Mouse (Mus musculus) liver, embryonic 12.5 days (tissue): ENCODE results near the gene Sox5. TPM values are rescaled to one million over a fixed set of nuclear protein-coding genes. Genes with fewer than 3 reads are reported as not detected.

ENCODE experiments used
- ATAC-seq: fragments of 200-750 bp; cut with Nextera tagmentation; 2 replicates; pipeline ENCODE4 v1.8.0; 2017; ENCODE audit warnings: moderate number of reproducible peaks, mild to moderate bottlenecking, moderate library complexity
- H3K27ac ChIP-seq: fragments of 300-500 bp; sonication (generic); 2 replicates; pipeline ENCODE4 v1.5.1; 2016; ENCODE audit warnings: mild to moderate bottlenecking
- H3K27me3 ChIP-seq: fragments of 300-500 bp; sonication (generic); replicated peaks from 2 replicates; pipeline ENCODE4 v1.6.1; 2016; ENCODE audit warnings: mild to moderate bottlenecking, moderate library complexity
- H3K36me3 ChIP-seq: fragments of 300-500 bp; sonication (generic); 2 replicates; pipeline ENCODE4 v1.6.1; 2016; ENCODE audit warnings: mild to moderate bottlenecking, moderate library complexity
- H3K4me1 ChIP-seq: fragments of 300-500 bp; sonication (generic); 2 replicates; pipeline ENCODE4 v1.6.1; 2016
- H3K4me2 ChIP-seq: fragments of 300-500 bp; sonication (generic); 2 replicates; pipeline ENCODE4 v1.6.1; 2016; ENCODE audit warnings: mild to moderate bottlenecking, moderate library complexity
- H3K4me3 ChIP-seq: fragments of 300-500 bp; sonication (generic); 2 replicates; pipeline ENCODE4 v1.5.1; 2016; ENCODE audit warnings: mild to moderate bottlenecking, moderate library complexity
- H3K9ac ChIP-seq: fragments of 300-500 bp; sonication (generic); 2 replicates; pipeline ENCODE4 v1.6.1; 2016; ENCODE audit warnings: mild to moderate bottlenecking, moderate library complexity
- H3K9me3 ChIP-seq: fragments of 300-500 bp; sonication (generic); replicated peaks from 2 replicates; pipeline ENCODE4 v1.6.1; 2016; ENCODE audit warnings: mild to moderate bottlenecking, moderate library complexity
- WGBS: fragments of 180-500 bp; shearing (Covaris S2); methylation state at CpG from one replicate; pipeline ENCODE4 v1.1.7; 2016; ENCODE audit not compliant: insufficient replicate concordance; 5-methylcytosine and 5-hydroxymethylcytosine counted together
- polyA plus RNA-seq: library from polyadenylated mRNA; unstranded; fragments of >200 nt; fragmentation: Nextera tagmentation; extraction: Ambion mirVana; gene quantifications from 2 replicates; pipeline ENCODE4 v1.2.1, GENCODE M21; 2016

Gene Sox5
- polyA plus RNA-seq, 1 experiment from 2014 or later: 6.2 TPM

DNA sequence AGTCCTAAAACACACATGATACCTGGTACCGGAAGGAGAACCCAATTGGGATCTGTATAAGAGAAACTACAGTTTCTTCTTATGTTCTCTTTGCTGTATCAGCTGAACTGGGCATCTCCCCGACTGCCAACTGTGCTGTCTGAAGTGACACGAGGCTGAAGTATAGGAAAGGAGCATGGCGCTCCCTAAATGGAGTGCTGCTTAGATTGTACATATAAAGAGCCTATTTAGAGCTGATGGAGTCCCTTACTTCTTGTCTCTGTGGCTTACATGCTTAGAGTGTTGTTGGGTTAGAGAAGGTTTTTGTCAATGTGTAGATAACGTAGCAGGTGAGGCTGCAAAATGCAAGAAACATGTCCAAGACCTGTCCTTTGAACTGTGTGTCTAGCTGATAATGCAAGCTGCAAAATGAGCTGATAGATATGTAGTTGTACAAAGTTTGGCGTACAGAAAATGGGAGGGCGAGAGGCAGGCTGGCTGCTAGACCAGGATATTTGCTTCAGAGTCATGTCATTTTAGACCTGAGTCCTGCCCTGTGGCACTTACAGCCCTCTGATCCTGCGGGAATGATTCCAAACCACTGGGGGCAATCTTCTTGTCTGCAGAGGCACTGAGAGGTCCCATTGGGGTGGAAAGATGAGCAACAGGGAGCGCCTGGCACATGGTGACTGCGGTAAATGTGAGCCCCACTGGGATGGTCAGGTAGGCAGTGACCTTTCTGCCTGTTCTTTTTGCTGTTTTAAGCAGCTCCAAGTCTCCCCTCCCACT lies 937.7 kb downstream of the Sox5 start:
- Histone ChIP-seq H3K27ac (peak overlapping the region; percentile 51), H3K9me3 (no peaks in the 10 kb centered on the region), H3K9ac (no peak overlapping the region), H3K27me3 (no peaks in the 10 kb centered on the region), H3K36me3 (no peaks in the 10 kb centered on the region), H3K4me2 (peak overlapping the region; percentile 36), H3K4me1 (peaks cover 43% of the 10 kb centered on the region), H3K4me3 (no peak overlapping the region)
- WGBS: 56% methylated on average over 10 of the region's 10 CpGs
- peak; percentile 87 for ATAC-seq

DNA sequence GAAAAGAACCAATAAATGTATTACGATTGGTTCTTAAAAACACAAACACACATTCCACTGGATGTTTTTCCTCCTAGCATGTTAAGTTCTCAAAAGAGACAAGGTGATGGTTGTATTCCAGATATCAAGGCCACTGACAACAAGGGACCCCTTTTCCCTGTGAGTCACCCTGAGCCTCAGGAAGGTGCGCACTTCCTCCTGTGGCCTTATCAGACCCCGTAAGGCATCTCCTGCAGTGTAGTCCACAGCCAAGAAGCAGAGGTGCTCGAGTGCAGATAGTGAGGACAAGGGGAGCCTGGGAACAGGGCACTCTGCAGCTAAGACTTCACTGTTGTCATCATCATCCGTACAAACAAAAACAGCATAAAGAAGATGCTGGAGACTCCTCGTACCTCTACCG lies 939.8 kb downstream of the Sox5 start:
- H3K4me1 ChIP-seq: peaks cover 53% of the 10 kb centered on the region
- H3K36me3 ChIP-seq: no peaks in the 10 kb centered on the region
- H3K9ac ChIP-seq: no peak overlapping the region
- H3K27me3 ChIP-seq: no peaks in the 10 kb centered on the region
- ATAC-seq: peak; percentile 89
- no peak overlapping the region for H3K4me2 ChIP-seq
- H3K4me3 ChIP-seq: no peak overlapping the region
- H3K9me3 ChIP-seq: no peaks in the 10 kb centered on the region
- H3K27ac ChIP-seq: no peak overlapping the region
- WGBS: 53% methylated on average over 7 of the region's 7 CpGs

DNA sequence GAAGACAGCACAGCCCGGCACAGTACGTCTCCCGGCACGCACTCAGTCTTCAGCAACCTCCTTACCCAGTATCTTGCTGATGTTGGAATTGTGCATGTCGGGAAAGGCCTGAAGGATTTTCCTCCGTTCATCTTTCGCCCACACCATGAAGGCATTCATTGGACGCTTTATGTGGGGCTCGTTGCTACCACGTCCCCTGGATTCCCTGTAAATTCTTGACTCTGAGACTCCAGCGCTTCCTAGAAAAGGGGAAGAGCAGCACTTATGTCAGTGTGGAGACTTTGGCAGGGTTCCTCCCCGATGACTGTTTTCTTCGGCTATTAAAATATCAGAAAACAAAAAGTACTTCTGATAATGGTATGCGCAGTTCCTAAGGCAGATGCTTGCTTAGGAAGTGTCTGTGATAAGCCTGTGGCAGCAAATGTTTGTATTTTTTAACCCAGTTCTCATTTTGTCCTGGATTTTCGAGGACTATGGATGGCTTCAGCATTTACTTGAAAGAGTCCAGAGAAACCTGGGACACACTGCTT lies 940.6 kb downstream of the Sox5 start:
- no peak overlapping the region for H3K4me2 ChIP-seq
- ATAC-seq: no peak
- no peak overlapping the region for H3K9ac ChIP-seq
- no peak overlapping the region for H3K4me3 ChIP-seq
- no peaks in the 10 kb centered on the region for H3K27me3 ChIP-seq
- 73% methylated on average over 15 of the region's 15 CpGs for WGBS
- peaks cover 53% of the 10 kb centered on the region for H3K4me1 ChIP-seq
- no peak overlapping the region for H3K27ac ChIP-seq
- H3K9me3 ChIP-seq: no peaks in the 10 kb centered on the region
- no peaks in the 10 kb centered on the region for H3K36me3 ChIP-seq

DNA sequence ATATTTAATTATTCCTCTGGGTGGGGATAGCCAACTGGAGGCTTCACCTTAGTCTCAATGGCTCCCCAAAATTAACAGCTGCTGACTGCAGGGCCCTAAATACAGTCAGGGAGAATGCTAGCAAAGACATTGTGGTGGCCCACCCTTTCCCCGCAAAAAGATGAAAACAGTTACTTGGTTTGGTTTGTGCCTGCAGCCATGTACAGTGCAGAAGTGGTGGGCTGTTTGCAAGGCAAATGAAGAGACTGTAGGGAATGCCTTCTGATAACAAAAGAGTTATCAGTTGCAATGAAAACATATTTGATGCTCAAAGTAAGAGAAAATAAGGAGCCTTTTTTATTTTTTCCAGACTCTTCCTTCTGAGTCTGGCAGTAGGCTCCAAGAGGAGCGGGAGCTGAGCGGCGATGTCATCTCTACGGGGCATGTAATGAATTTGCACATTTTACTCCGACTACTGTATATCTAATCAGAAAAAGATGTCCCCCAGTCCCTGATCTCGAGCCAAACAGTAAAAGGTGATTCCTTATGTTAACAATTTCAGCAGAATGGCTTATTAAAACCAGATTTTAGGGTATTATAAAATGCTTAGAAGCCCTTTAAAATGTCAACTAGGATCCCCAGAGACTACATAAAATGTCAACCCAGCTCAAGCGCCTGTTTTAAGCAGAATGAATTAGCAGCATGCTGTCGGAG lies 943.2 kb downstream of the Sox5 start:
- no peaks in the 10 kb centered on the region for H3K9me3 ChIP-seq
- ATAC-seq: no peak
- peaks cover 45% of the 10 kb centered on the region for H3K4me1 ChIP-seq
- H3K36me3 ChIP-seq: no peaks in the 10 kb centered on the region
- H3K4me3 ChIP-seq: no peak overlapping the region
- no peak overlapping the region for H3K9ac ChIP-seq
- H3K27me3 ChIP-seq: no peaks in the 10 kb centered on the region
- no peak overlapping the region for H3K4me2 ChIP-seq
- 62% methylated on average over 9 of the region's 9 CpGs for WGBS
- no peak overlapping the region for H3K27ac ChIP-seq

DNA sequence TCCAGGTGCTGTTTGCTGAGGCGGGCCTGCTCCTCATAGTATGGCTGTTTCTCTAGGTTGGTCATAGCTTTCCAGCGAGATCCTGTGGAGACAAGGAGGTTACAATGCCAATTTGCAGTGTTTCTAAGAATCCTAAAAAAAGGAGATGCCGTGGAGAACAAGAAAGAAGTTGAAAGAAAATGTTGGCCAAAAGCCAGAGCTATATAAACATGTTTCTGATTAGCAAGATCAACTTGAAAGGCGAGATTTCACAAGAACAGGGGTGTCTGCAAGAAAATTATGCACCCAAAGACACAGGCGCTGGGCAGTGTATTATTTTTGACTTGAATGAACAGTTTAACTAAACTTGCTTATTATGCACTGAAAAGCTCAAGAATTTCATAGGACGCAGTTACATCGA lies 946.4 kb downstream of the Sox5 start:
- Histone ChIP-seq H3K27me3 (no peaks in the 10 kb centered on the region), H3K4me1 (peaks cover 27% of the 10 kb centered on the region), H3K27ac (no peak overlapping the region), H3K4me3 (no peak overlapping the region), H3K9me3 (no peaks in the 10 kb centered on the region), H3K4me2 (no peak overlapping the region), H3K36me3 (0 out of 2 replicates have a peak, but pooled peaks cover 4% of the 10 kb centered on the region), H3K9ac (no peak overlapping the region)
- WGBS: 77% methylated on average over 7 of the region's 7 CpGs
- ATAC-seq: no peak

DNA sequence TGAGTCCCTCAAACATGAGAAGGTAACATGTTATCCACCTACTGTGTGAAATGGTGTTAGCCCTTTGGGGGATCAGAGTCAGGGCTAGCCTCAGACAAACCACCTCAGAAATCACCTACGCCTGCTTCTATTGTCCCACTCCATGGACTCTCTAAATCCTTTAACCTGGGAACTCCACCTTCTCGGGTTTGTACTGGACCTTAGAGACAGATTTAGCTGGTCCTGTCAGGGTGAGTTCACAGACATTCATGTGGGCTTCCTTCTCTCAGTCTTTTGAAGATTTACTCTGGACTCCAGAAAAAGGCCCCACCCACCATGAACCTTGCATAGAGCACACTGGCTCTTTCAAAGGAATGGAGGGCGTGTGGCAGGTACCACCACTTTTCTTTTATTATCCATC lies 947.8 kb downstream of the Sox5 start:
- H3K9ac ChIP-seq: no peak overlapping the region
- no peak overlapping the region; the same call in 1 of the 2 replicates for H3K27ac ChIP-seq
- H3K27me3 ChIP-seq: no peaks in the 10 kb centered on the region
- H3K4me3 ChIP-seq: no peak overlapping the region
- H3K4me1 ChIP-seq: peaks cover 26% of the 10 kb centered on the region
- H3K4me2 ChIP-seq: peak overlapping the region; percentile 69
- H3K9me3 ChIP-seq: no peaks in the 10 kb centered on the region
- 0 out of 2 replicates have a peak, but pooled peaks cover 4% of the 10 kb centered on the region for H3K36me3 ChIP-seq
- WGBS: 55% methylated on average over 3 of the region's 3 CpGs
- ATAC-seq: no peak

DNA sequence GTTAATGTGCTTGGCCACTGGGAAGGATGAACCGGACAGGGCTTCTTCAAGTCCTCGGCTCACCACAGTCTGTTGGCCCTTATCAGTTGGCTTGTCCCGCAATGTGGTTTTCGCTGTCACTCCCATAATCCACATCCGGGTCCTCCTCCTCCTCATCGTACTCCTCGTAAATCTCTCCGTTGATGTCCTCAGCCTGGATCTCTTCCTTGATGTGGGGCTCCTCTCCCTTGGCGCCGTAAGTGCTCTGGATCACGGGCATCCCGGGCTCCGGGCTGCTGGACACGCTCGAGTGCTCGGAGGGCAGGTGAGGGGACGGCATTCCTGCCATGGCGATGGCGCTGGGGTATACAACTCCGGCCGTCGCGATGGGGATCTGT lies 948.6 kb downstream of the Sox5 start:
- WGBS: 46% methylated on average over 23 of the region's 23 CpGs
- peak overlapping the region; percentile 50 for H3K4me3 ChIP-seq
- peak overlapping the region; percentile 22; the same call in 1 of the 2 replicates for H3K9ac ChIP-seq
- H3K4me2 ChIP-seq: peak overlapping the region; percentile 69
- H3K27me3 ChIP-seq: no peaks in the 10 kb centered on the region
- H3K9me3 ChIP-seq: no peaks in the 10 kb centered on the region
- ATAC-seq: peak; percentile 83
- H3K4me1 ChIP-seq: peaks cover 19% of the 10 kb centered on the region
- no peak overlapping the region for H3K27ac ChIP-seq
- 0 out of 2 replicates have a peak, but pooled peaks cover 4% of the 10 kb centered on the region for H3K36me3 ChIP-seq

DNA sequence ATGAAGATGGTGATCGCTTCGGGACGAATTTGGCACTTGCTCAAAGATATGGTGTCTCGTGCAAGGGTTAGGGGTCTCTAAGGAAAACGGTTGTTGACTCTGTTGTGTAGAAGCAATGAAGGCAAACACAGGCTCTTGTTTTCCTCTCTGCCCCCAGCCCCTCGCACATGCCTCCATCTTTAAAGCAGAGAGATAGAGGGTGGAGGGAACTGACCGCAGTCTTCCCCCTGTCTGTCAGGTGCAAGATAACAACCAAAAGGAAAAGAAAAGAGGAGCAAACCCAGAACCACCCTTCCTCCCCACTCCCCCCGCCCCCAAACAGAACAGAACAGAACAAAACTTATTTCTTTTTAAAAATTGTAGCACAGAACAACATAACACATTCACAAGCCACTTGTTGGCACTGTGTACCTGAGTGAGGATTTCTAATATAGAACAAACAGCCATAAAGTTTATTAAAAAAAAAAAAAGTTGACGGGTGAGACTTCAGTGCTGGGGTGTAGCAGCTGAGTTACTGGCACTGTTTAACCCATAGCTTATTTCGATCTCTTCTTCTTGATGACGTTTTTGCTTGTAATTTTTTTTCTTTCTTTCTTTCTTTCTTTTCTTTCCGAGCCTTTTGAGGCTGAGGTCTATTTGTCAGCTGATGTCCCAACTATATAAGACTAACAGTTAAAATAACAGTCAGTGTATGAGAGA lies 949.1 kb downstream of the Sox5 start:
- Histone ChIP-seq H3K36me3 (0 out of 2 replicates have a peak, but pooled peaks cover 4% of the 10 kb centered on the region), H3K4me2 (peak overlapping the region; percentile 69), H3K4me1 (peaks cover 16% of the 10 kb centered on the region), H3K4me3 (peak overlapping the region; percentile 50), H3K9me3 (no peaks in the 10 kb centered on the region), H3K27ac (no peak overlapping the region), H3K27me3 (no peaks in the 10 kb centered on the region), H3K9ac (peak overlapping the region; percentile 22; the same call in 1 of the 2 replicates)
- ATAC-seq: peak; percentile 77
- 36% methylated on average over 12 of the region's 12 CpGs for WGBS

DNA sequence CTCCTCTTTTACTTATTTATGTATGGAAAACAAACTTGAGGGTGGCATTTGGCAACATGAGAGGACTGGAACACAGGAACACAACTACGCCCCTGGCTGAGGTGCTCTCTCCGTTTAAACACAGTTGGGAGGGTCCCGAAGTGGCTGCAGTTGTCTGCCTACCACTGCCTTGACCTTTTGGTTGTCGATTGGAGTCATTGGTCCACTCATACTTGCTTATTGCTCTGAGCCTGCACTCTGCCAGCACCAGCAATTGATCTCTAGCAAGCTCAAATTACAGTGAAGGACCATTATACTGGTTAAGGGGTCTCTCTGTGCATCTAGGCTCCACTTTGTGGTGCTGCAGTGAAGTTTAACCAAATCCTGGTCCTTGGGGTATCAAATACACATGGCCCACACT lies 950.5 kb downstream of the Sox5 start:
- 69% methylated on average over 4 of the region's 4 CpGs for WGBS
- H3K4me2 ChIP-seq: no peak overlapping the region
- H3K4me3 ChIP-seq: no peak overlapping the region
- H3K9me3 ChIP-seq: no peaks in the 10 kb centered on the region
- peaks cover 16% of the 10 kb centered on the region for H3K4me1 ChIP-seq
- ATAC-seq: no peak
- no peak overlapping the region for H3K27ac ChIP-seq
- H3K27me3 ChIP-seq: no peaks in the 10 kb centered on the region
- H3K9ac ChIP-seq: no peak overlapping the region
- 0 out of 2 replicates have a peak, but pooled peaks cover 4% of the 10 kb centered on the region for H3K36me3 ChIP-seq

DNA sequence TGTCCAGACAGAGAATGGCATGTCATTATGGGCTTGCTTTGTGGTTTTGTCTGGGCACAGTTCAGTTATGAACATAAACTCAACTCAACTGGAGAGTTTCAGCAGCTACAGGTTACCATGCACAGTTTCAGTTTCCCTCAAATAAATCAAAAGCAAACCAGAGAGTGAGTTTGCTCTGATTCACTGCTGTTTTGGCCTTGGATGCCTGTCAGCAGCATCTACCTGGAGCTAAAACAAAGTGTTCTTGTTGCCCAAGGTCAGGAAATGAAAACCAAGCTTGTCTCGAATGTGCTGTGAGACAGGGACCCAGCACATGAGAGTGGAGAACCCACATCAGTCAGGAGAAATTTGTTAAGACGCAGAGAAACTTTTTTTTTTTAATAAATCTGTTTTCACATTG lies 951.6 kb downstream of the Sox5 start:
- no peak overlapping the region for H3K27ac ChIP-seq
- H3K36me3 ChIP-seq: 0 out of 2 replicates have a peak, but pooled peaks cover 4% of the 10 kb centered on the region
- H3K9me3 ChIP-seq: no peaks in the 10 kb centered on the region
- H3K9ac ChIP-seq: no peak overlapping the region
- H3K27me3 ChIP-seq: no peaks in the 10 kb centered on the region
- no peak overlapping the region for H3K4me2 ChIP-seq
- H3K4me1 ChIP-seq: peaks cover 16% of the 10 kb centered on the region
- no peak for ATAC-seq
- WGBS: 53% methylated on average over 2 of the region's 2 CpGs
- no peak overlapping the region for H3K4me3 ChIP-seq

DNA sequence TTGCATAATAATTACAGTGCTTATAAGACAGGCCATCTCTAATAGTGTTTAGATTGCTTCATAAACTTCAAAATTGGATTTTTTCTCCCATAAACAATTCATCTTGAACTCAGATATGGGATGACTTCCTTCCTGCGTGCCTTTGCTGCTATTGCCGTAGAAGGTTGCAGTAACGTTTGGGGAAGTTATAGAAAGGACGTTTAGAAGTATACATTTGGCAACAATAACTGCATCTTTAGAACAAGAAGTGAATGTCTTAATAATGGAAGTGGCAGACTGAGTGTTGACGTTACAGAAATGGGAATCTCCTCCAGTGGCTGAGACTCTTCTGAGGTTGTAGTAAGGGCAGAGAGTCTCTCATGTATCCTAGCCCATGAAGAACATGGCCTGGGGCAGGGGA lies 955.0 kb downstream of the Sox5 start:
- no peak overlapping the region for H3K27ac ChIP-seq
- no peaks in the 10 kb centered on the region for H3K36me3 ChIP-seq
- no peak overlapping the region for H3K9ac ChIP-seq
- no peak overlapping the region for H3K4me3 ChIP-seq
- H3K4me1 ChIP-seq: no peaks in the 10 kb centered on the region
- 49% methylated on average over 5 of the region's 5 CpGs for WGBS
- no peak overlapping the region for H3K4me2 ChIP-seq
- no peak for ATAC-seq
- no peaks in the 10 kb centered on the region for H3K27me3 ChIP-seq
- H3K9me3 ChIP-seq: no peaks in the 10 kb centered on the region

DNA sequence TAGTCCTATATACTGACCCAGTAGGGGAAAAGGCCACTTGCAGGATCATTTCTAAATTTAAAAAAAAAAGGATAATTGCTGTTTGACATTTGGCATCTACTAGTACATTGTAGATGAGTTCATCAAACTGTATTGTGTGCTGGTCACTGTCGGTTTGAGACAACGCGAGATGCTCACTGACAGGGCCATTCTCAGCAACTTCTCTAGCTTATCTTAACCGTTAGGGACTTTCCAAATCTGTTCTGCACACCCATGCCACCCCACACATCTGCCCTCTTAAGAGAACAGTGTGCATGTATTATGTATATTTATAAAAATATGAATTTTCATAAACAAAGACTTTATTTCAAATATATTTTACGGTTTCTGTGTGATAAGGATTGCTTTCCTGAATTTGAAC lies 955.8 kb downstream of the Sox5 start:
- WGBS: 57% methylated on average over 5 of the region's 5 CpGs
- Histone ChIP-seq H3K4me3 (no peak overlapping the region), H3K9me3 (no peaks in the 10 kb centered on the region), H3K4me1 (no peaks in the 10 kb centered on the region), H3K27ac (no peak overlapping the region), H3K36me3 (no peaks in the 10 kb centered on the region), H3K4me2 (no peak overlapping the region), H3K27me3 (no peaks in the 10 kb centered on the region), H3K9ac (no peak overlapping the region)
- no peak for ATAC-seq
